Mouse (Mus musculus) testis, adult 2 months (tissue): ENCODE measurements at regions not wholly inside any gene's neighbourhood (a gene's known extent, or its start where the extent isn't known, plus 50 kb on each side); places are given as distances from the start of the nearest gene placed in this dataset.

ENCODE experiments used
- CTCF ChIP-seq: fragments of 200-500 bp; IDR thresholded peaks from 2 replicates; pipeline ENCODE4 v1.5.1; 2012; ENCODE audit warnings: low read depth, mild to moderate bottlenecking, inconsistent platforms, low read length, moderate library complexity; ENCODE audit not compliant: control insufficient read depth, insufficient read depth, insufficient replicate concordance
- POLR2A ChIP-seq: fragments of 200-500 bp; IDR thresholded peaks from 2 replicates; pipeline ENCODE4 v1.6.1; 2012; ENCODE audit warnings: low read depth, mild to moderate bottlenecking, inconsistent platforms, low read length, moderate library complexity; ENCODE audit not compliant: control insufficient read depth

- TF ChIP-seq CTCF (no peak), POLR2A (no peak)
These were observed 182.6 kb downstream of the Cetn3 start for GRCm38 (mm10) chr13:81965431-81965830.
